Mouse (Mus musculus) liver, embryonic 15.5 days (tissue): ENCODE data around the gene Birc2. TPM values are rescaled to one million over a fixed set of nuclear protein-coding genes. Genes with fewer than 3 reads are reported as not detected.
A peak's percentile ranks its signal among the peaks of the same experiment; 100 is the strongest.

Experiments used
- ATAC-seq: fragments of 200-750 bp; cut with Nextera tagmentation; 2 replicates; pipeline ENCODE4 v1.8.0; 2017; ENCODE audit warnings: moderate number of reproducible peaks, mild to moderate bottlenecking, moderate library complexity; ENCODE audit not compliant: insufficient read depth
- H3K27ac ChIP-seq: fragments of 300-500 bp; sonication (generic); replicated peaks from 2 replicates; pipeline ENCODE4 v1.5.1; 2015; ENCODE audit warnings: mild to moderate bottlenecking, inconsistent platforms
- H3K27me3 ChIP-seq: fragments of 300-500 bp; sonication (generic); 2 replicates; pipeline ENCODE4 v1.6.1; 2015; ENCODE audit warnings: mild to moderate bottlenecking, inconsistent platforms
- H3K36me3 ChIP-seq: fragments of 300-500 bp; sonication (generic); replicated peaks from 2 replicates; pipeline ENCODE4 v1.6.1; 2015; ENCODE audit warnings: moderate library complexity, mild to moderate bottlenecking, inconsistent platforms
- H3K4me1 ChIP-seq: fragments of 300-500 bp; sonication (generic); replicated peaks from 2 replicates; pipeline ENCODE4 v1.6.1; 2015; ENCODE audit warnings: inconsistent platforms
- H3K4me2 ChIP-seq: fragments of 300-500 bp; sonication (generic); 2 replicates; pipeline ENCODE4 v1.6.1; 2015; ENCODE audit warnings: moderate library complexity, mild to moderate bottlenecking, inconsistent platforms
- H3K4me3 ChIP-seq: fragments of 300-500 bp; sonication (generic); replicated peaks from 2 replicates; pipeline ENCODE4 v1.5.1; 2015; ENCODE audit warnings: mild to moderate bottlenecking, inconsistent platforms
- H3K9ac ChIP-seq: fragments of 300-500 bp; sonication (generic); 2 replicates; pipeline ENCODE4 v1.6.1; 2015; ENCODE audit warnings: moderate library complexity, mild to moderate bottlenecking, inconsistent platforms
- H3K9me3 ChIP-seq: fragments of 300-500 bp; sonication (generic); replicated peaks from 2 replicates; pipeline ENCODE4 v1.6.1; 2016; ENCODE audit warnings: inconsistent platforms
- WGBS: fragments of 180-500 bp; shearing (Covaris S2); methylation state at CpG from one replicate; pipeline ENCODE4 v1.1.7; 2015; ENCODE audit warnings: mixed read lengths; ENCODE audit not compliant: insufficient replicate concordance; 5-methylcytosine and 5-hydroxymethylcytosine counted together
- microRNA-seq: library from miRNA; unstranded; fragments of <30 nt; microRNA quantifications from one replicate; pipeline ENCODE4, GENCODE M21; 2016
- polyA plus RNA-seq: library from polyadenylated mRNA; unstranded; fragments of >200 nt; fragmentation: Nextera tagmentation; extraction: Ambion mirVana; gene quantifications from 2 replicates; pipeline ENCODE4 v1.2.1, GENCODE M21; 2015

The Birc2 gene
- polyA plus RNA-seq, 1 experiment from 2014 or later = 13.0 TPM

- no peak overlapping the region for H3K4me2 ChIP-seq
- no peak overlapping the region for H3K27ac ChIP-seq
- no peaks in the 10 kb centered on the region for H3K27me3 ChIP-seq
- H3K4me1 ChIP-seq = peaks cover 30% of the 10 kb centered on the region; the same call in 1 of the 2 replicates
- H3K4me3 ChIP-seq = no peak overlapping the region
- no peak overlapping the region for H3K9ac ChIP-seq
- peaks cover 63% of the 10 kb centered on the region for H3K36me3 ChIP-seq
- ATAC-seq = no peak
- 78% methylated on average over 4 of the region's 4 CpGs for WGBS
- no peaks in the 10 kb centered on the region for H3K9me3 ChIP-seq
Measured at GRCm38 (mm10) chr9:7772773-7773454, 64.0 kb downstream of the Birc2 start.

- 99% methylated on average over 2 of the region's 2 CpGs for WGBS
- peaks cover 64% of the 10 kb centered on the region for H3K36me3 ChIP-seq
- no peaks in the 10 kb centered on the region for H3K9me3 ChIP-seq
- H3K4me3 ChIP-seq = no peak overlapping the region
- H3K9ac ChIP-seq = no peak overlapping the region
- H3K4me2 ChIP-seq = no peak overlapping the region
- peaks cover 36% of the 10 kb centered on the region for H3K4me1 ChIP-seq
- H3K27me3 ChIP-seq = no peaks in the 10 kb centered on the region
- no peak overlapping the region for H3K27ac ChIP-seq
- ATAC-seq = no peak
Measured at GRCm38 (mm10) chr9:7772361-7772760, 64.5 kb downstream of the Birc2 start.

- Histone ChIP-seq H3K27ac (no peak overlapping the region), H3K36me3 (peaks cover 56% of the 10 kb centered on the region), H3K9ac (no peak overlapping the region), H3K27me3 (no peaks in the 10 kb centered on the region), H3K9me3 (no peaks in the 10 kb centered on the region), H3K4me1 (peaks cover 50% of the 10 kb centered on the region), H3K4me2 (no peak overlapping the region), H3K4me3 (no peak overlapping the region)
- 73% methylated on average over 5 of the region's 5 CpGs for WGBS
- no peak for ATAC-seq
Measured at GRCm38 (mm10) chr9:7769491-7769890, 67.4 kb downstream of the Birc2 start.

- Histone ChIP-seq H3K4me3 (no peak overlapping the region), H3K9ac (no peak overlapping the region), H3K27me3 (no peaks in the 10 kb centered on the region), H3K27ac (no peak overlapping the region), H3K4me2 (no peak overlapping the region), H3K4me1 (peaks cover 51% of the 10 kb centered on the region), H3K36me3 (peaks cover 56% of the 10 kb centered on the region), H3K9me3 (no peaks in the 10 kb centered on the region)
- no peak for ATAC-seq
- 71% methylated on average over 4 of the region's 4 CpGs for WGBS
Measured at GRCm38 (mm10) chr9:7769081-7769480, 67.8 kb downstream of the Birc2 start.

Small RNAs within 50 kb of the gene (microRNA-seq; reads per million reads assigned to microRNA genes)
- 16.0 reads per million, percentile 32 among the genes with 10 or more reads in this experiment for gene Mir5618

Other genes starting within 250 kb of the Birc2 start
- not detected in 2 replicates for gene Mmp20, start 208.8 kb downstream of the Birc2 start, polyA plus RNA-seq
- gene Mmp7, start 145.0 kb downstream of the Birc2 start, polyA plus RNA-seq = not detected in 2 replicates
- gene Tmem123, start 73.0 kb downstream of the Birc2 start, polyA plus RNA-seq = 33.5 and 35.0 TPM in 2 replicates
- 7.0 and 7.1 TPM in 2 replicates for gene Birc3, start 36.1 kb upstream of the Birc2 start, polyA plus RNA-seq
- gene Yap1, start 167.5 kb upstream of the Birc2 start, polyA plus RNA-seq = 3.2 and 3.7 TPM in 2 replicates
- 0.84 and 0.88 TPM in 2 replicates for gene Cfap300, start 205.8 kb upstream of the Birc2 start, polyA plus RNA-seq